Mouse (Mus musculus) thymus, postnatal 0 days (tissue): Measurements from ENCODE around the gene Esp3. TPM values are rescaled to one million over a fixed set of nuclear protein-coding genes. Genes with fewer than 3 reads are reported as not detected.
"Not testable (repeated sequence)": the region's sequence is repeated elsewhere in the genome, so short reads cannot be mapped to it uniquely, and the experiment has no call there.

Experiments
- DNase-seq: peaks from one replicate; pipeline ENCODE4 v3.0.0-alpha.2; 2015; ENCODE audit warnings: low spot score
- polyA plus RNA-seq: library from polyadenylated mRNA; unstranded; fragments of >200 nt; fragmentation: Nextera tagmentation; extraction: Ambion mirVana; gene quantifications from 2 replicates; pipeline ENCODE4 v1.2.1, GENCODE M21; 2015

The Esp3 gene
- not detected in 2 replicates for polyA plus RNA-seq

DNA sequence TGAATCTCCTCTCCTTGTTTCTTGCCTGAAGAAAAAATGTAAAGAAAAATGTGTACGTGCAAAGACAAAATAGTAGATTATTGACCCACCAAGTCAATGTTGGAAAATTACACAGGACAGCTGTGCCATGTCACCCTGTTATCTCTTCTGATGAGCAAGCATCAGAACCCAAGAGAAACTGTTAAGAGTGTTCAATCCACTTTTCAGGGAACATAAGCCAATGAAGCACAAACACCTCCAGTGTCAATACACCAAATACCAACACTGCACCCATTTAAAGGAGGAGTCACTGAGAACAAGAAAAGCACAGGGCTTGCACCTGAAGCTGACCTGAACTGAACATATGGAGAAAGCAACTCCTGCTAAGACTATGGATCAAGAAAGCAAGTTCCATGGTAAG, at the start of gene Esp3:
TSS of gene Esp3 (plus strand) at position 301 of the 400 bp plus-strand sequence.
- not testable (repeated sequence) for DNase-seq

DNA sequence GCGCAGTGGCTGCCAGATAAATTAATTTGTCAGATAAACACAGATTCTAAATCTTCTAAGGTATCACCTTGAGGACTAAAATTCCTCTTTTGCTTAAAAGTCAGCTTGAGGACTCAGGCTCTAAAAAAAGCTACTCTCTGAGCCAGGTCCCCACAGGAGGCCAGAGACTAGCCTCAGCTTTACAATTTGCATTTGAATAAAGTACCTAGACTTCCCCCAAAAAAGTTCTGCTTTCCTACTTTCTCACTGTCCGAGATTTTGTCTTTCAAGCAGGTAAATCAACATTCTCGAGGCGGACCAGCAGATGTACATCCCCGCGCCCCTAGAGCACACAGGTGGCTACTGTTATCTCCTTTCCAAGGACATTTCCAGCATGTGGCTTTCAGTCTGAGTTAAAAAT, 48.0 kb upstream of the Esp3 start:
- not testable (repeated sequence) for DNase-seq

DNA sequence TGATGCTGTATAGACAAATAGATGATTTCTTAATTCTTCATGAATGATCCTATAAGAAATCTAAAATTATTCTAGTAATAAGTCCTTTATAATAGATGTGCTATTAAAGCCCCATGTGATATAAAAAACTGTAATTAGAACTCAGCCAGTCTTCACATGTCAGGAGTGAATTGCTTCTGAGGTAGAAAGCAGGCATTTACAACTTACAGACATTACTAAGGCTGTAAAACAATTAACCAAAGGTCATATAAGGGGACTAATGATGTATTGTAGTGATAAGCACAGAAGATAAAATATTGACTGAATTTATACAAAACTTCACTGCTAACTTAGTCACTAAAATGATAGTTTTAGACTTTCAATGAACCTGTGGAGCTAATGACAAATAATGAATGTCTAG, 40.6 kb upstream of the Esp3 start:
- no peak for DNase-seq

DNA sequence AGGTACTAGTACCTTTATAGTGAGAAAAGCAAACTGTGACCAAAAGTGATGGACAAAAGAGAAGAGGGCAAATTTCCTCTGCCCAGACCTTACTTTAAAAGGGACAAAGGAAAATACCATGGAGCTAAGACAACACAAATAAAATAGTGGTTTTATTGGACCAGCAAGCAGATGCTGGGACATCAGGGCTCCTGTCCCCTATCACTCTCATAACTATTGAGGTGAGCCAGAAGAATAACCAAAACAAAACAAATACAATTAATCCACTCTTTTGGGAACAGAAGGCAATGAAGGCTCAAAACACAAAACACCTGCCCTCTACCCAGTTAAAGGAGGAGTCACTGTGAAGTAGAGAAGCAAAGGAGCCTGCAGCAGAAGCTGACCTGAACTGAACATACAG, 33.6 kb upstream of the Esp3 start, which contains the start of gene Esp4:
TSS of gene Esp4 (plus strand) at position 301 of the 400 bp plus-strand sequence.
- DNase-seq = no peak

DNA sequence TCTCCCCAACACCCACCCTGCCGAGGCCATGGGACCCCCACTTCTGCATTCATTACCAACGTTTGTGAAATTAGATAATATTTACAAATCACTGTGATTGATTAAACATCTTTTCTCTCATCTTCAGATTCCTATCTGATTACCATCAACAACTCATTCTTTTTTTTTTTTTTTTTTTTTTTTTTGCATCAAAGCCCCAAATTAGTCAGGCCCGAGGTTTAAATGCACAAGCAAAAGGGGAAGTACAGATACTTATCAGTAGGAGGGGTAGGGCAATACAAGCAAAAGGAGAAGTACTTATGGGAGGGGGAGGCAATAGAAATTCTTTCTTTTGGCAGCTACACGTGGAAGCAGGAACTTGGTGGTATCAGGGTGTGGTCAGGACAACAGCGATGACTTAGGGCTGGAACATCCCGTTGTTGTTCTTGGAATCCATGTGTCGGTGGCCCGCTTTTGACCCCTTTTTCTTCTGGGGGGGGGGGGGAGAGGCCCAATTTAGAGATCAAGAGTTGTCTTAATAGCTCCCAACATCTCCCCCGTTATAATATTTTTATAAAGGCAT, 30.3 kb downstream of the Esp3 start:
- DNase-seq = not testable (repeated sequence)

DNA sequence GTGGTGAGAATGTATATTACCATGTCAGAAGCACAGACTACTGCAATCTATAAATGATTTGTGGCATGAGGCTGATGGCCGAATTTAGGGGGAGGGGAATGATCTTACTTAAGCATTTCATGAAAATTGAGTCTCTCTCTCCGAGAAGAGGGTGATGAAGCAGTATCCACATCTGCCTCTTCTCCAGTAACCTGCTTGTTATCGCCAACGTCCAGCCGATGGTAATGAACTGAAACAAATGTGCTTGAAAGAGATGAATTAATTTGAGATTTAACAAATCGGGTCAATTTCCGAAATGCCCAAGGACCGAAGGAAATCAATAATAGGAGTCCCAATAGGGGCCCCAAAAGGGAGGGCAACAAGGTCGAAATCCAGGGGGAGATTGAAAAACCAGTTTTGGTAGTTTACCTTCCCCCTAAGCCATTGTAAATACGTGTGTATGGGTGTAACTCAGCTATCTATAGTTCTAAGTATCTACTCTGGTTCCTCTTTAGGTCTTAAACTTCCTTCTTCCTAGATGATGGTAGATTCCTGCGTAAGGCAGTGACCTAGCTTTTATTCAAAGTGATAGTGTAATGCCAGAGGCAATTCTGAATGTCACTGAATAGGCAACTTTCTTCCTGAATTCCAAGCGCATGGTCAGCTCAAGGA, 31.4 kb downstream of the Esp3 start:
- not testable (repeated sequence) for DNase-seq

Other genes with a start within 250 kb of the Esp3 start
- gene Esp8, start 112.1 kb upstream of the Esp3 start, polyA plus RNA-seq = 0.39 and 0.44 TPM in 2 replicates
- not detected in 2 replicates for gene Esp6, start 70.6 kb upstream of the Esp3 start, polyA plus RNA-seq
- gene Esp4, start 33.5 kb upstream of the Esp3 start, polyA plus RNA-seq = not detected in 2 replicates
- gene Esp1, start 95.0 kb downstream of the Esp3 start, polyA plus RNA-seq = not detected in 2 replicates
- not detected in 2 replicates for gene Crisp2, start 174.9 kb downstream of the Esp3 start, polyA plus RNA-seq
- 0.09 and 0.13 TPM in 2 replicates for gene Rhag, start 179.1 kb downstream of the Esp3 start, polyA plus RNA-seq
- gene 9130008F23Rik, start 248.5 kb downstream of the Esp3 start, polyA plus RNA-seq = 0.59 and 0.67 TPM in 2 replicates